ENCODE assay signal across 9 mouse cellular contexts in the genomic region with DNA sequence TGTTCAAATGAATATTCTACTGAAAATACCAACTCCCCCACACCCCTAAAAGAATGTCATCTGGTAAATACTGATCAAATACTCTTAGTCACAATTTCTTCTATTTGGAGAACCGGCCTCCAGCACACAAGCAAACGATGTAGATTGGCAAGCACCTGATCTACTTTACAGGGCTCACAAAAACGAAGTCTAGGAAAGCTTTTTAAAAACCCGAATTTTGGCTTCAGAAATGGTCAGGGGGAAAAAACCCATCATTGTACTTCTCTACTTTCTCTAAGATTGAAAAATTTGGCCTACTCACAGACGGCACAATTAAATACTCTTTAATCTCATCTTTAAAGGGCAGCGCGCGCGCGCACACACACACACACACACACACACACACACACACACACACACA. TPM values are rescaled to one million over a fixed set of nuclear protein-coding genes. Genes with fewer than 3 reads are reported as not detected.
A peak's percentile ranks its signal among the peaks of the same experiment; 100 is the strongest.
DNase-seq lines count a peak whose midpoint lies in the region; ATAC-seq lines count a peak whose summit lies in the region.
"Had no signal": no experiment of that assay in that cellular context is flagged by ENCODE, and none has a peak within 500 bp of the region (broad histone marks: within the 10 kb centered on the region; RNA-seq: fewer than 3 reads in every experiment).

No protein-coding gene starts in this region.

- H3K36me3 ChIP-seq in kidney, embryonic 15.5 days, result peaks cover 6% of the 10 kb centered on the region
- peaks cover 2% of the 10 kb centered on the region; the same call in 1 of the 2 replicates for H3K36me3 ChIP-seq in hindbrain, embryonic 15.5 days
- H3K36me3 ChIP-seq in midbrain, embryonic 14.5 days (ENCODE audit: control insufficient read depth, insufficient read depth, low read length), result no peaks in the 10 kb centered on the region

- ATAC-seq in kidney, embryonic 15.5 days (replicated peaks; ENCODE audit: low FRiP score), result no peak
- no peak for ATAC-seq in hindbrain, embryonic 15.5 days (ENCODE audit: low FRiP score, low read depth)
- ATAC-seq in midbrain, embryonic 14.5 days (ENCODE audit: low FRiP score, low TSS enrichment), result no peak

- H3K9me3 ChIP-seq in kidney, embryonic 15.5 days (replicated peaks), result peaks cover 6% of the 10 kb centered on the region
- H3K9me3 ChIP-seq in hindbrain, embryonic 15.5 days, result no peaks in the 10 kb centered on the region
- no peaks in the 10 kb centered on the region for H3K9me3 ChIP-seq in midbrain, embryonic 14.5 days (ENCODE audit: control insufficient read depth, low read length)

- no peak overlapping the region for H3K27ac ChIP-seq in kidney, embryonic 15.5 days
- peak overlapping the region; percentile 85; the same call in 1 of the 2 replicates for H3K27ac ChIP-seq in hindbrain, embryonic 15.5 days (replicated peaks)
- no peak overlapping the region for H3K27ac ChIP-seq in midbrain, embryonic 14.5 days (replicated peaks; ENCODE audit: low read depth, low read length)

- H3K9ac ChIP-seq in kidney, embryonic 15.5 days, result peak overlapping the region; percentile 79
- H3K9ac ChIP-seq in hindbrain, embryonic 15.5 days, result peak overlapping the region; percentile 73
- peak overlapping the region; percentile 84 for H3K9ac ChIP-seq in midbrain, embryonic 14.5 days (replicated peaks; ENCODE audit: low read length)

- 0 out of 2 replicates have a peak, but pooled peaks cover 5% of the 10 kb centered on the region for H3K4me1 ChIP-seq in kidney, embryonic 15.5 days
- peaks cover 14% of the 10 kb centered on the region for H3K4me1 ChIP-seq in hindbrain, embryonic 15.5 days (replicated peaks)
- H3K4me1 ChIP-seq in midbrain, embryonic 14.5 days (ENCODE audit: control insufficient read depth, insufficient read depth, low read length), result 0 out of 2 replicates have a peak, but pooled peaks cover 8% of the 10 kb centered on the region

- H3K27me3 ChIP-seq in kidney, embryonic 15.5 days, result no peaks in the 10 kb centered on the region
- no peaks in the 10 kb centered on the region for H3K27me3 ChIP-seq in hindbrain, embryonic 15.5 days
- H3K27me3 ChIP-seq in midbrain, embryonic 14.5 days (ENCODE audit: control insufficient read depth, insufficient read depth, low read length), result no peaks in the 10 kb centered on the region

- H3K4me3 ChIP-seq in kidney, embryonic 15.5 days (replicated peaks), result peak overlapping the region; percentile 77
- H3K4me3 ChIP-seq in hindbrain, embryonic 15.5 days, result peak overlapping the region; percentile 68
- peak overlapping the region; percentile 86 for H3K4me3 ChIP-seq in midbrain, embryonic 14.5 days (replicated peaks; ENCODE audit: low read depth, low read length)

- H3K4me2 ChIP-seq in kidney, embryonic 15.5 days, result peak overlapping the region; percentile 54
- H3K4me2 ChIP-seq in hindbrain, embryonic 15.5 days, result peak overlapping the region; percentile 60
- H3K4me2 ChIP-seq in midbrain, embryonic 14.5 days (ENCODE audit: low read length), result peak overlapping the region; percentile 67

- WGBS in kidney, embryonic 15.5 days, result 9% methylated on average over 10 of the region's 10 CpGs
- 10% methylated on average over 10 of the region's 10 CpGs for WGBS in hindbrain, embryonic 15.5 days
- WGBS in midbrain, embryonic 14.5 days, result 10% methylated on average over 10 of the region's 10 CpGs

- DNase-seq in kidney, postnatal 10 days, result no peak
- peak; percentile 12 for DNase-seq in NIH3T3 (ENCODE audit: low read depth)
- DNase-seq in midbrain, embryonic 14.5 days, result peak; percentile 27
- no peak for DNase-seq in layer of hippocampus, postnatal 14 days (ENCODE audit: low spot score in 2 of 2)
- no peak for DNase-seq in urinary bladder, adult 2 months (ENCODE audit: low spot score)
- DNase-seq in layer of hippocampus, adult 8-10 months (ENCODE audit: low spot score in 2 of 2), result no peak

RNA-seq across cellular contexts. Expression of a gene that starts 0.8 kb away (rescaled TPM):
- 13.9 and 14.9 TPM in 2 replicates for polyA plus RNA-seq in kidney, embryonic 15.5 days (2015; fragmentation: Nextera tagmentation; extraction: Ambion mirVana)
- 23.9 and 26.1 TPM in 2 replicates for polyA plus RNA-seq in hindbrain, embryonic 15.5 days (2015; fragmentation: Nextera tagmentation; extraction: Ambion mirVana)
- 30.1 and 35.7 TPM in 2 replicates for polyA plus RNA-seq in midbrain, embryonic 14.5 days (2014; fragmentation: Nextera tagmentation; extraction: Ambion mirVana)
- 10 to 100 TPM; 18.6 to 20.3 TPM for total RNA-seq in layer of hippocampus, postnatal 14 days (2021)
- polyA plus RNA-seq in urinary bladder, adult 2 months (2012; rRNA removed), result 4.9 and 5.1 TPM in 2 replicates
- total RNA-seq in layer of hippocampus, adult 8-10 months (2022), result 10 to 100 TPM; 17.6 to 24.6 (median 18.5) TPM

RNA-seq across cellular contexts. Expression of a gene that starts 35.5 kb away (rescaled TPM):
- not detected in 2 replicates for polyA plus RNA-seq in kidney, embryonic 15.5 days (2015; fragmentation: Nextera tagmentation; extraction: Ambion mirVana)
- not detected in 2 replicates for polyA plus RNA-seq in hindbrain, embryonic 15.5 days (2015; fragmentation: Nextera tagmentation; extraction: Ambion mirVana)
- polyA plus RNA-seq in midbrain, embryonic 14.5 days (2014; fragmentation: Nextera tagmentation; extraction: Ambion mirVana), result not detected in 2 replicates
- total RNA-seq in layer of hippocampus, postnatal 14 days (2021), result not detected
- polyA plus RNA-seq in urinary bladder, adult 2 months (2012; rRNA removed), result not detected in 2 replicates
- total RNA-seq in layer of hippocampus, adult 8-10 months (2022), result under 1 TPM in 1 of 4 experiments, not detected in 3; 0.16 TPM
- total RNA-seq: adrenal gland, postnatal 36 days had no signal

RNA-seq across cellular contexts. Expression of a gene that starts 39.4 kb away (rescaled TPM):
- polyA plus RNA-seq in kidney, embryonic 15.5 days (2015; fragmentation: Nextera tagmentation; extraction: Ambion mirVana), result 11.2 and 11.9 TPM in 2 replicates
- polyA plus RNA-seq in hindbrain, embryonic 15.5 days (2015; fragmentation: Nextera tagmentation; extraction: Ambion mirVana), result 18.3 and 19.1 TPM in 2 replicates
- 20.2 and 24.2 TPM in 2 replicates for polyA plus RNA-seq in midbrain, embryonic 14.5 days (2014; fragmentation: Nextera tagmentation; extraction: Ambion mirVana)
- 10 to 100 TPM; 18.6 to 19.2 TPM for total RNA-seq in layer of hippocampus, postnatal 14 days (2021)
- 8.0 and 8.6 TPM in 2 replicates for polyA plus RNA-seq in urinary bladder, adult 2 months (2012; rRNA removed)
- total RNA-seq in layer of hippocampus, adult 8-10 months (2022), result 10 to 100 TPM; 16.1 to 19.9 (median 18.1) TPM

RNA-seq across cellular contexts. Expression of a gene that starts 56.7 kb away (rescaled TPM):
- 6.4 and 8.2 TPM in 2 replicates for polyA plus RNA-seq in kidney, embryonic 15.5 days (2015; fragmentation: Nextera tagmentation; extraction: Ambion mirVana)
- 19.1 and 23.9 TPM in 2 replicates for polyA plus RNA-seq in hindbrain, embryonic 15.5 days (2015; fragmentation: Nextera tagmentation; extraction: Ambion mirVana)
- 27.7 and 30.2 TPM in 2 replicates for polyA plus RNA-seq in midbrain, embryonic 14.5 days (2014; fragmentation: Nextera tagmentation; extraction: Ambion mirVana)
- total RNA-seq in layer of hippocampus, postnatal 14 days (2021), result 10 to 100 TPM; 15.6 to 20.5 TPM
- 4.7 and 5.5 TPM in 2 replicates for polyA plus RNA-seq in urinary bladder, adult 2 months (2012; rRNA removed)
- 10 to 100 TPM; 15.7 to 24.7 (median 20.8) TPM for total RNA-seq in layer of hippocampus, adult 8-10 months (2022)

Comparison
In these comparisons a context has a peak if more than half of its experiments do, and no peak if none do; other contexts are left out.
1. DNase-seq: peak in NIH3T3 (single experiment) and midbrain, embryonic 14.5 days (single experiment); none in kidney, postnatal 10 days (single experiment), layer of hippocampus, postnatal 14 days (0 of 2), urinary bladder, adult 2 months (single experiment) and layer of hippocampus, adult 8-10 months (0 of 2).
2. Peak in every context shown above with its lines, with median percentiles within 50 percentile points of each other: H3K4me2 ChIP-seq, H3K4me3 ChIP-seq and H3K9ac ChIP-seq.